Mouse (Mus musculus) bone marrow, adult 2 months (tissue): ENCODE measurements around the gene Chmp4b.

Experiments used
- CTCF ChIP-seq: fragments of 200-500 bp; IDR thresholded peaks from 2 replicates; pipeline ENCODE4 v1.5.1; 2011; ENCODE audit warnings: low read length, control low read depth; ENCODE audit not compliant: control insufficient read depth, insufficient read depth
- POLR2A ChIP-seq: fragments of 200-500 bp; IDR thresholded peaks from 2 replicates; pipeline ENCODE4 v1.6.1; 2011; ENCODE audit warnings: low read depth, mild to moderate bottlenecking, control low read depth, low read length, borderline replicate concordance; ENCODE audit not compliant: control insufficient read depth

DNA sequence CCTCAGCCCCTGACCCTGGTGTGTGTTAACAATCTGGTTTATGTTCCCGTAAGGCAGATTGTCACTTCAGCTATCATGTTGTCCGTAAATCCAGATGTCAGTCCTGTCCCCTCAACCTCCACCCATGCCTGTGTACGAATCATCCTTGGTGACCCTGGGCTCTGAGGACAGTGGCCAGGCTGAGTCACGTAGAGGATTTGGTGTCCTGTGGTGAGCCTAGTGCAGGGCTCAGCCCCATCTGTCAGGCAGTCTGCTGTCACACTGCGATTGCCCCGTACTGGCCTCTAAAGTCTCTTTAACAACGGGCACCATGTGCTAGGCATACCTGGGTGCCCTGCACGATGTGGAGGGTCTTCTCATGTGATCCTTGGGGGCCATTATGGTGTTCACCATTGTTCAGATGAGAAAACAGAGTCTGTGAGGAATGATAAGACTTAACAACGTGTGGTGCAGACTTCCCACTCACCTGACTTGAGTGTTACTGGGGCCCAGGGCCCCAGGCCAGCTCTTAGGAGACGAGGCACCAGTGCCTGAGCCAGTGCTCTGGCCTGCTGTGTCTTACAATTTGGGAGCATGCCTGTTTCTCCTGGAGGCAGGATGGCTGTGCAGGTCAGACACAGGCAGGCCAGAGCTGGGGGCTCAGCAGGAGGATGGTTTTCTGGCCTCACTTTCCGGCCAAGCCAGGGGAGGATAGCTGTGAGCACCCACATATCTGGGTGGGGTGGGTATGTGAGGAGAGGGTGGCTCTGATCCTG is 55.2 kb downstream of the Chmp4b start:
- TF ChIP-seq POLR2A: no peak
- no peak for TF ChIP-seq CTCF
